Mouse (Mus musculus): Measurements from ENCODE around the gene Dffb.
"Not testable (repeated sequence)": the region's sequence is repeated elsewhere in the genome, so short reads cannot be mapped to it uniquely, and the experiment has no call there.

Dffb gene

DNA sequence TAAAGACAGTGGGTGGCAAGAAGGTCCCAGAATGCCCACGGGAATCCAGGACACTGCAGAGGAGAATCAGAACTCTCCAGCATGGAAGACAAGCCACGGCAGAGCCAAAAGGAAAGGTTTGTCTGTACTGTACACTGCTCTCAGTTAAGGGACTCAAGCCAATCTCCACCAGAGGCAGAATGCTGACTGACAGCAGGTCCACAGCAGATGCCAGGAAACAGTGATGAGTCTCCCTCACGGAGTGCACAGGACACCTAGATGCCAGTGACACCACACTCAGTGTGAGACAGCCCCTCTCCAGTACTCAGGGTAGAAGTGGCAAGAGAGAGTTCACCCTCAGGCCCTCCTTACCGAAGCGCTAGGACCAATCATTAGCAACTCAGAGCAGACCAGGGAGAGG is 8.3 kb downstream of the Dffb start:
- no peak for DNase-seq (ENCODE audit: low spot score)

DNA sequence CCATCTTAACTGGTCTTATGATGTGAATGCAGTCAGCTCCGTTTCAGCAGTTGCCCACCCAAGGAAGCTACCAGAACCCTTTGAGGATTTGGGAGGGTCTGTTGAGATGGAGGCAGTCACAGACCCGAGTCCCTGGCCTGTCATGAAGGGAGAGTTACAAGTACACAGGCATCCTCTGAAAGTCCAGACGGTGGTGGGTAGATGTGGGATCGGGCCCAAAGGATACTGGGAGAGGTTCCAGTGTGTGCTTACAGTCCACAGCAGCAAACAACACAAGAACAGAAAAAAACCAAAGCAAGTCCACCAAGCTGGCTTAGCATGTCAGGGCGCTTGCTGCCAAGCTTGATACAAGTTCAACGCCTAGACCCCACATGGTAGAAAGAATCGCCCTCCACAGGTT is 12.3 kb downstream of the Dffb start:
- no peak for DNase-seq (ENCODE audit: low spot score)

DNA sequence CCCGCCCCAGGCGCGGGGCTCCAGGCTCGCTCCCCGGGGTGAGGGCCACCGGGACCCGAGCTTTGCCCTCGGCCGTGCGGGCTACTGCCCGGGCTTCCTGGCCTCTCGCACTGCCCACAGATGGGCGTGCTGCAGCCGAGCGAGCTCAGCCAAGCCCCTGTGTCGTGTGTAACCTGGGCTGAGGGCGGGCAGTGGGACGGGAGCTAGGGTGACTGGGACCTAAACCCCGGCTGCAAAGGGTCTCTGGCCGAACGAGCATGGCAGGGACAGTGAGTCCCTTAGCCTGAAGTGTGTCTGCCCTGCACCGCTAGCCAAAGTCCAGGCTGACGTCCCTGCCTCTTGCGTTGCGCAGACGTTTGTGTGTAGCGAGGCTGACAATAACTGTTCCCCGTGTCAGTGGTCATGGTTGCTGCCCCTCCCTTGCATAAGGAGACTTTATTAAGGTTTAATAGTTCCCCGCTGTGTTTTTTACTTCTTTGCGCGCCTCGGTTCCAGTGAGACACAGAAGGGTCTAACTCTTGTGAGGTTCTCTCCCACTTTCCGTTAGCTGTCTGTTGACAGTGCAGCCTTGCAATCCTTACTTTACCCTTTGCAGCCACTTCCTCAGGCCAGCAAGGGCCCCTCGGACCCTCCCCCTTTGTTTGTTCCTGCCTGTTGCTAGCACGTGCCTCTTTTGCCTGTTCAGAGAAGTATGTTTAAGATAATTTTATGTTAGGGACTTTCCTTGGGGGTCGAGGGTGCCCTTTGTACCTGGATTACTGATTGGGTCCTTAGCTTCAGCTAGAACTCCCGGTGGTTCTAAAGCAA is 17.3 kb downstream of the Dffb start:
- DNase-seq (ENCODE audit: low spot score): no peak

DNA sequence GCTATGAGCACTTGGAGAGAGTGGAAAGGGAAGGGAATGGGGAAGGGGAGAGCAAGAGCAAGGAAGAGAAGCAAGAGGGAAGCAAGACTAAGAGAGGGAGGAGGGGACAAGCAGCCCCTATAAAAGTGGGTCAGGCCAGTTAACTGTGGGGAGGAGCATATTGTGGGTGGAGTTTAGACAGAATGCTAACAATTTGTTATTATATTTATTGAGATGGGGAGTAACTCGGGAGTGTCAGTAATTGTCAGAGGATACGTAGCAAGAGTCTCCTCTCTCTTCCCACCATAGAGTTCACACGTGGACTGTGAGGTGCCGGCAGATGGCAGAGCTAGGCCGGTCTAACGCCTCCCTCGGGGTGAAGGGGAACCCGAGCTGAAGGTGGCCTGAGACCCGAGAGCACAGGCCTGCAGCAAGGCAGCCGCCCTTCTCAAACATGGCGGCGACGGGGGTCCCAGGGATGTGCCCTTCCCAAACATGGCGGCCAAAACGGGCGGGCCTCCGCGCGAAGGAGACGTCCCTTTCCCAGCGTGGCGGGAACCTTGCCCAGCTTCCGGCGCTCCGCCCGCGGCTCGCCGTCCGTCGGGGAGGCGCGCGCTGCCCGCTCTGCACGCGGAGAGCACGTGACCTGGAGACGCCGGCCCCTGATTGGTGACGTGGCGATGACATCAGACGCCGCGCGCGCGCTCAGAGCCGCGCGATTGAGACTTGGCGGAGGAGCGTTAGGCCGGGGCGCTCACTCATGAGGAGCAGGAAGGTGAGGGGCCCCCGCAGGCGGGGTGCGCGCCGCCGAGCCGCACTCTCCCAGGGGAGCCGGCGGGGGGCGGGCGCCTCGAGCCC is 18.1 kb downstream of the Dffb start, which contains the start of gene A430005L14Rik:
Gene A430005L14Rik (plus strand): TSS at position 669 of the 837 bp plus-strand sequence.
- peak; percentile 90 for DNase-seq (ENCODE audit: low spot score)

DNA sequence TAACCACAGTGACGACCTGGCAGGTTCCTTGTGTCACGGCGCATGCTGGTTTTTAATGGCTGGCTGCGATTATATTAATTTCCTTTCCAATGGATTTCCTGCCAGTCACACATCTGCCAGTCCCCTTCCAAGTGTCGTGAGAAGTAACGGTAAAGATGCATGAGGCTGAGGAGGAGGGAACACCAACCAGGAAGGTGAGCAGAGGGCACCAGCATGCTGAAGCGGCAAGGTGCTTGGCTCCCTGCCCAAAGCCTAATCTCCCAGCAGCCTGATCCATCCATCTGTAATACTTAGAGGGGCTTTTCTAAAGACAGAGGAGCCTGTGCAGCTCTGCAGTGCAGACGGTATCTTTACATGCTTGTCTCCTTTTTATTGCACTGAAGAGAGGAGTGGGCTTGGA is 19.3 kb downstream of the Dffb start:
- DNase-seq (ENCODE audit: low spot score): no peak

DNA sequence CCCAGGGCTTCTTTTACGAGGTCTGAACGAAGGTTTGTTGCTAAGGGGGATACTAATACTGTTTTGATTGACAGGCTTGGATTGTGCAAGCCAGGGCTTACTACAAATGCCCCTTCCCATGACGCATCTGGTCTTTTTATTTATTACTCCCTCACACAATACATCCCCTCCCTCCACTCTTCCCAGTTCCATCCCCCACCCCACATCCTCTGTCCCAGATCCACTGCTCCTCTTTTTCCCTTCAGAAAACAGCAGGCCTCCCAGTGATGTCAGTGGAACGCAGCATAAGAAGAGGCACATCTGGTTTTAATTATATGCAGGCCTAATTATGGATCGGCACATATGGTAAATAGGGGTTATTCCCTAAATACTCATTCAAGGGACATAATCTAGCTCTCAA is 23.2 kb downstream of the Dffb start:
- DNase-seq (ENCODE audit: low spot score): no peak

DNA sequence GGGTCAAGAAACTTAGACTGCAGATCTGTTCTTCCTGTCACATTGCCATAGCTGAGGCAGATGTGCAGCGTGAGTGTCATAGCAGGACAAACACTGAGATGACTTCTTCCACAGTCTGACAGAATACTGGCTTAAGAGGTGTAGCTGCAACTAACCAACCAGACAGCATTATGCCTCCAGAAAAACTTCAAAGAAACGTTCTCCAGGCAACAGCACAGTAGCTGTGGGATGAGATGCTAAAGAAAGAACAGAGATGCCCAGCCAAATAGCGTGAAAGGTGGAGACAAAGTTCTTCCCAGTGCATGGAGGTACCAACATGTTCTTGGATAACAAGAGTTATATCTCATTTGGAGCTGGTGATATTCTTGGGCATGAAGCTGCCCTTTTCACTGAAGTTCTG is 23.8 kb downstream of the Dffb start:
- no peak for DNase-seq (ENCODE audit: low spot score)

DNA sequence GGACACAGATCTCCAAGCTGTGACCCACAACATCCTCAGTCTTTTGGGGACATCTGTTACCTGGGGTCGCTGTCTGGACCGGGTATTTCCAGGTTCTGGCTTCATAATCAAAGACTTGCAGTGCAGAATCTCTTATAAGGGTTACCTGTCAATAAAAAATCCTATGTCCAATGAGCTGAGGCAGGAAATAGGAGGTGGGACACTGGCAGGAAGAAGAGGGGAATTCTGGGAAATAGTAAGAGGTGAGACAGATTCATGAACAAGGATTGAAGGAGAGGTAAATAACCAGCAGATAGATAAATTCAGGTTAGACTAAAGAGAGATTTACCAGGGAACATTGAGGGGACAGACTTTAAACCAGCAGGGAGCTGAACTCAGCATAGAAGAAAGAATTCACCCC is 24.6 kb downstream of the Dffb start:
- no peak for DNase-seq (ENCODE audit: low spot score)

DNA sequence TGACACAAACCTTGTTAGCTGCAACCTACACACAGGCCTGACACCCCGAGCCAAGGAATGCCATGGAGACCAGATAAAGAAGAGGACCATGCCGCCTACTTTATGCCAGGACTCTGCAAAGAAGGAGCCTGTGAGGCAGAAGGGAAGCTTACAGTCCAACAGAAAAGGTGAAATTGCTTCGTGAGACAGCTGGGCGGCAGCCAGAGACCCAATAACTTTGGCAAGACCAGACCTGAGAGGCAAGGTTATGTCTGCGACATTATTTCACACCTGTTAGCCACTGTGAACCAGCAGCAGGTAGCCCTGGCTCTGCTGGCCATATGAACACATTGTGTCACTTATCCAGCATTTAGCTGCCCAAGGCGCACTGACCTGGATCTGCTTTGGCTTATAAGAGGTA is 29.2 kb downstream of the Dffb start:
- no peak for DNase-seq (ENCODE audit: low spot score)

DNA sequence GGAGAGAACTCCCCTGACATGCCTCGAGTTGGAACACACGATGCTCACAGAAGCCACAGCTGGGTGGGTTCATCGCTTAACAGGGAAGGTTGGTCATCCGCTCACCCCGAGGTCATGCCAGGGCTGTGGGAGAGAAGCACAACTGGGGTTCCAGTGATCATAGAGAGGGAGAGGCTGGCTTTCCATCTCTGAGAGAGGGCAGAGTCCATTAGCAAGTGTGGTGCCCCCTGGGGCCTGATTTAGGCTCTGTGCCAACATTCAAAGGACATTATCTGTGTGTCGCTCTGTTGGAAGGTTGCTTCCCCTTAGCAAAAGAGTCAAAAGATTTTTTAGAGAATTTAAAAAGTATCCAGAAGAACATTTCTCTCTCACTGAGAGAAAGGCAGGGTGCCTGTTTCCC is 30.7 kb downstream of the Dffb start:
- DNase-seq (ENCODE audit: low spot score): no peak

DNA sequence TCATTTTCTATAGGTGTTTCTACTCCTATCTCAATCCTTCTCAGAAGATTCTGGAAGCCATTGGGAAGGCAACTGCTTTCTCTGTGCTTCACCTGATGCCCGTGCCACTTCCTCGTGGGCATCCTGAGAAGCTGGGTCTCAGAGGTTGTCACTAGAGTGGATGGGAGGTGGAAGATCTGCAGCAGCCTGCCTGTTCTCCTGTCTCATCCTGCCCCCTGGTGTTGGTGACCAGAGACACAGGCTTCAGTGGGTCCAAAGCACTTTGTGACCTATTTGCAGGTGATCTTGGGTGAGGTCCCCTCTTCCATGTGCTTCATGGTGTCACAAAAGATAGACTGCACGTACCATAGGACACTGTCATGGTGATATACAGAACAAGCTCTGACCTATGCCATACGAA is 31.7 kb downstream of the Dffb start:
- DNase-seq (ENCODE audit: low spot score): no peak

DNA sequence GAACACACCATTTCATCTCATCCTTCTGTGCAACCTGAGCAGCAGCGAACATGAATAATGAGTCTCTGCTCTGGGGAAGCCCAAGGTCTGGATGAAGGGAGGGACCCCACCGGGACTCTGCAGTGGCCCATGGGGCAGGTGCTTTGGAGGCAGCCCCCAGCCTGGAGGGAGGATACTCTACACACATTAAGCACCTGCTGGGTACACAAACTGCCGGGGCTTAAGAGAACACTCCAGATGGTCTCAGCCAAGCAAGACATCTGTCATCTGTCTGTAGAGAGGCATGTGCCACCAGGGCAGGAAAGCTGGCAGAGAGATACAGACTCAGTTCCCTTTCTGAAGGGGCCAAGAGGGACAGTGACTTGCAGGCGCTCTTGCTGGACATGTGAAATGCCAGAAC is 45.0 kb downstream of the Dffb start:
- DNase-seq (ENCODE audit: low spot score): no peak

DNA sequence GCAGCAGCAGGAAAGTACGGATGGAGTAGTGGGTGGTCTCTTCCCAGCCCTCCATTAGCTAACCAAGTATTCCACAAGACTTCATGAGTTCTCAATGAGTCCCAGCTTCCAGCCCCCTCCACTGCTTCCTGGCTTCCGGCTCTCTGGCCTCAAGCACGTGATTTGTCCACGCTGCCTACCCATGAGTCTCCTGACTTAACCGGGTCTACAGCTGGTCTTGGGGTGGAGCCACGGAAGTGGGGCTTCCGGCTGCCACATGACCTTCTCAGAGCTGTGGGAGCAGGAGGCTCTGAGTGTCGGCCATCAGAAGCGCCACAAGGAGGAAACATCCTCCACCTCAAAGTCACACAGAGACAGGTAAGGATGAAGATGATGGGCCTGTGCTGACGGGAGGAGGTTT is 45.5 kb downstream of the Dffb start:
- DNase-seq (ENCODE audit: low spot score): no peak

DNA sequence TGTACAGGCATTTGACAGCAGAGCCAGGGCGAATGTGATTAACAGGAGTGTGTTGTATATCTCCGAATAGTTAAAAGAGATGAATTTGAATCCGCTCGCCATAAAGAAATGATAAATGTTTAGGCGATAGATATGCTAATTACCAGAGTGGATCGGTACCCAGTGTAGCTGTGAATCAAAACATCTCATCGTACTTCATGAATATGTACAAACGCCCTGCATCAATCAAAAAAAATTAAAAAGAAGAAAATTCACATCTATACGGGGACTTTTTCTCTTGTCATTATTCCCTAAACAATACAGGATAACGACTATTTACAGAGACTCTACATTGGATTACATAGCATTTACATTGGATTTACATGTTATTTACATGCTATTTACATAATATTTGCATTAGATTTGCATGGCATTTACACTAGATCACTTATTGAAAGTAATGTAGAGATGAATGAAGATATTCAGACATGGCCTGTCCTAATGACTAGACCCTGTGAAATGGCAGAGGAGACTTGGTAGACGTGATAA is 46.1 kb downstream of the Dffb start:
- no peak for DNase-seq (ENCODE audit: low spot score)

DNA sequence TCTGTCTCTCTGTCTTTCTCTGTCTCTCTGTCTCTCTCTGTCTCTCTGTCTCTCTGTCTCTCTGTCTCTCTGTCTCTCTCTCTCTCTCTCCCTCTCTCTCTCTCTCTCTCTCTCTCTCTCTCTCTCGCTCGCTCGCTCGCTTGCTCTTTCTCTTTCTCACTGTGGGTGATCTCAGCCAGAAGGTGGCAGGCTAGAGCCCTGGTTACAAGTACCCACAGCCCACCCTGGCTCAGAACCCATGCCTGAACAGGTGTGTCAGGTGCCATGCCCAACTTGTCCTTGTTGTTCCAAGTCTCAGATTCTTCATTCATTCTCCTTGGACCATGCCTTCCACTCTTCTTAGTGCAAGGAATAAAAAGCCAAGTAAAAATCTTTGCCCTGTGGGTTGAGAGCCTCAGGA is 52.8 kb downstream of the Dffb start:
- DNase-seq (ENCODE audit: low spot score): not testable (repeated sequence)

DNA sequence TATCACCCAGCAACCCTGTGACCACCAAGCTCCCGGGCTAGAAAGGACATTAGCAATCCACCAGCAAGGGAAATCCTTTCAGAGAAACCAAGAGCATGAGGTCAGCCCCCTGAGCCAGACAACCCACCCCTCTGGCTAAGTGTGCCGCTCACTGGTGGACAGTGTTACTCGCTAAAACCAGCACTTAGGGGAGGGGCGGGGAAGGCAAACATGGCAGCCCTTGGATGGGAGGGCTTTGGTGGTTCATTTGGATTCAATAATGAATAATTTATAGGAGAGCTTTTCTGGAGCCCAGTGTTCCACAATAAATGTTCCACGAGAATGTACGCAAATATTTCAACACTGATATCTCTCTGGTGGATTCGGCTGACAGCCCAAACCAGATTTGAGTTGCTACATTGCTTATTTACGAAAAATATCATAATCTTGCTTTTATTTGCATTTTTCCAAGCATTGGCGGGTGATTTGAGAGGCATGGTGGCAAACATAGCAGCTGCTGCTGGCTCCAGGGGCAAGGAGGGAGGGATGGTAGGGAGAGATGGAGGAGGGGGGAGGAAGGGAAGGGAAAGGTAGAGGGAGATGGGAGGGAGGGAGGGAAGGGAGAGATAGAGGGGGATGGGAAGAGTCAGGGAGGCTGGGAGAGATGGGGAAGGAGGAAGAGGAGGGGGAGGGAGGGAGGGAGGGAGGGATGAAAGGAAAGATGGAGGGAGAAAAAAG is 54.3 kb downstream of the Dffb start:
- DNase-seq (ENCODE audit: low spot score): no peak

DNA sequence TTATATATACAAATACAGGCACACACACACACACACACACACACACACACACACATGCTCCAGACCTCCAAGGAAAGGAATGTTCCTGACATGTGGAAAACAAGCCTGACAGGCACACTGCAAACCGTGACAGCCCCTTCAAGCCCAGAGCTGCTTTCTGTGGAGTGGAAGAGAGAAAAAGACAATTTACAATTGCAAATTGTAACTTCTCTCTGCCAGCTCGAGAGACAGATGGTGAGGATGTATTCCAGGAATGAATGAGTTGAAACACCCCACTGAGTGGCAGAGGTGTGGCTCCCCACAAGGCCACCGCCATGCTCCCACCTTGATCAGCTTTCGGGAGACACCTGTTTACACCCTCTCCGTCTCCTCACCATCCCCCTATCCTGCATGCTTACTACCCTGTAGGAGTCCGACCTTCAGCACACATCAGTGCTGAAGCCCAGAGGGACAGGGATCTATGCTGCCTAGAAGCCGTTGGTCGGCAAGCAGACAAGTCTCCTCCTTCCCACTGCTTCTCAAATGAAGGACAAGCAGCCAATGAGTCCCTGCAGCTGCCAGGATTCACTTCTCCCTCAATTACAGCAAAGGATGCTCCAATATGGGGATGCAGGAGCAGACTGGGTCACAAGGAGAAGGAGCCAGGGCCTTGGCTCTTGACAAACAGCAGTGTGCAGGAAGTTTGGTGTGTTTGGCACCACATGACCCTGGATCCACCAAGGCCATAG is 57.0 kb downstream of the Dffb start:
- no peak for DNase-seq (ENCODE audit: low spot score)

Data from ovary, postnatal 10 days (tissue).